Mouse (Mus musculus) megakaryocyte, adult 5-6 weeks (primary cell): ENCODE results near the gene Gm20820. TPM values are rescaled to one million over a fixed set of nuclear protein-coding genes. Genes with fewer than 3 reads are reported as not detected.
"Not testable (repeated sequence)": the region's sequence is repeated elsewhere in the genome, so short reads cannot be mapped to it uniquely, and the experiment has no call there.

Source experiments
- ATAC-seq: 2 replicates; pipeline ENCODE4 v1.8.0; 2016; ENCODE audit warnings: mild to moderate bottlenecking, inconsistent platforms; ENCODE audit not compliant: poor library complexity, severe bottlenecking
- total RNA-seq, 2 experiments: library from RNA; stranded (forward) in 1 of 2; stranded (reverse) in 1 of 2; fragments of 153-499, 151-499 nt in 1 of 2; fragments of 221-1000, 200-1000 nt in 1 of 2; gene quantifications; 2 replicates each; pipeline versions ENCODE4 v1.2.3 to v1.2.4; 2015 to 2017

Gene Gm20820
- not detected in 2 replicates for total RNA-seq (2015)
- total RNA-seq (2017): not detected in 2 replicates

GRCm38 (mm10) chrY:86061472-86061871 lies at the start of gene Gm20820:
Gene Gm20820 (plus strand): TSS chrY:86061772.
- not testable (repeated sequence) for ATAC-seq
